Mouse (Mus musculus): Measurements from ENCODE around the gene Trub2. TPM values are rescaled to one million over a fixed set of nuclear protein-coding genes. Genes with fewer than 3 reads are reported as not detected.

The Trub2 gene
- polyA plus RNA-seq (2014; fragmentation: Illumina TruSeq; extraction: RNeasy Lipid Tissue Mini Kit (QIAGEN cat#74804); ENCODE audit: low read depth, low replicate concordance) = 7.4 TPM

GRCm38 (mm10) chr2:29787937-29788681 is at the start of gene Trub2:
Trub2 (minus strand) TSS chr2:29788502.

GRCm38 (mm10) chr2:29820025-29820817 is 31.9 kb upstream of the Trub2 start, which contains the start of gene Urm1:
Urm1 (plus strand) TSS chr2:29820075.

GRCm38 (mm10) chr2:29802075-29802826 is 13.9 kb upstream of the Trub2 start, which contains the start of gene Slc27a4:
Slc27a4 (plus strand) TSS chr2:29802634.

GRCm38 (mm10) chr2:29787104-29787917 is 991 bp downstream of the Trub2 start, which contains the start of gene Coq4:
Coq4 (plus strand) TSS chr2:29787493.

GRCm38 (mm10) chr2:29751497-29751896 is 36.8 kb downstream of the Trub2 start, which contains the start of gene Gm13420:
Gm13420 (minus strand) TSS chr2:29751685.

Other genes starting within 250 kb of the Trub2 start
- 3.4 TPM for gene Rapgef1, start 168.8 kb downstream of the Trub2 start, polyA plus RNA-seq (2014; fragmentation: Illumina TruSeq; extraction: RNeasy Lipid Tissue Mini Kit (QIAGEN cat#74804); ENCODE audit: low read depth, low replicate concordance)
- gene Gm13420, start 36.8 kb downstream of the Trub2 start, polyA plus RNA-seq (2014; fragmentation: Illumina TruSeq; extraction: RNeasy Lipid Tissue Mini Kit (QIAGEN cat#74804); ENCODE audit: low read depth, low replicate concordance) = not detected
- gene Gm13547, start 29.2 kb downstream of the Trub2 start, polyA plus RNA-seq (2014; fragmentation: Illumina TruSeq; extraction: RNeasy Lipid Tissue Mini Kit (QIAGEN cat#74804); ENCODE audit: low read depth, low replicate concordance) = not detected
- 4.9 TPM for gene Coq4, start 1.0 kb downstream of the Trub2 start, polyA plus RNA-seq (2014; fragmentation: Illumina TruSeq; extraction: RNeasy Lipid Tissue Mini Kit (QIAGEN cat#74804); ENCODE audit: low read depth, low replicate concordance)
- gene Slc27a4, start 14.1 kb upstream of the Trub2 start, polyA plus RNA-seq (2014; fragmentation: Illumina TruSeq; extraction: RNeasy Lipid Tissue Mini Kit (QIAGEN cat#74804); ENCODE audit: low read depth, low replicate concordance) = 0.89 TPM
- gene Urm1, start 31.6 kb upstream of the Trub2 start, polyA plus RNA-seq (2014; fragmentation: Illumina TruSeq; extraction: RNeasy Lipid Tissue Mini Kit (QIAGEN cat#74804); ENCODE audit: low read depth, low replicate concordance) = 3.9 TPM
- gene Cercam, start 80.7 kb upstream of the Trub2 start, polyA plus RNA-seq (2014; fragmentation: Illumina TruSeq; extraction: RNeasy Lipid Tissue Mini Kit (QIAGEN cat#74804); ENCODE audit: low read depth, low replicate concordance) = 0.16 TPM
- 3.9 TPM for gene Odf2, start 100.7 kb upstream of the Trub2 start, polyA plus RNA-seq (2014; fragmentation: Illumina TruSeq; extraction: RNeasy Lipid Tissue Mini Kit (QIAGEN cat#74804); ENCODE audit: low read depth, low replicate concordance)
- 13.0 TPM for gene Gle1, start 146.9 kb upstream of the Trub2 start, polyA plus RNA-seq (2014; fragmentation: Illumina TruSeq; extraction: RNeasy Lipid Tissue Mini Kit (QIAGEN cat#74804); ENCODE audit: low read depth, low replicate concordance)
- 44.5 TPM for gene Sptan1, start 177.1 kb upstream of the Trub2 start, polyA plus RNA-seq (2014; fragmentation: Illumina TruSeq; extraction: RNeasy Lipid Tissue Mini Kit (QIAGEN cat#74804); ENCODE audit: low read depth, low replicate concordance)